Mouse (Mus musculus) hindbrain, embryonic 15.5 days (tissue): Measurements from ENCODE around the gene Alg14. TPM values are rescaled to one million over a fixed set of nuclear protein-coding genes. Genes with fewer than 3 reads are reported as not detected.

Experiments
- ATAC-seq: fragments of 200-750 bp; cut with Nextera tagmentation; 2 replicates; pipeline ENCODE4 v1.8.0; 2017; ENCODE audit warnings: low read depth, moderate number of reproducible peaks, moderate TSS enrichment; ENCODE audit not compliant: low FRiP score
- H3K27ac ChIP-seq: fragments of 300-500 bp; sonication (generic); replicated peaks from 2 replicates; pipeline ENCODE4 v1.5.1; 2015; ENCODE audit warnings: mild to moderate bottlenecking, inconsistent platforms
- H3K27me3 ChIP-seq: fragments of 300-500 bp; sonication (generic); 2 replicates; pipeline ENCODE4 v1.6.1; 2015; ENCODE audit warnings: control low read depth, inconsistent platforms
- H3K36me3 ChIP-seq: fragments of 300-500 bp; sonication (generic); 2 replicates; pipeline ENCODE4 v1.6.1; 2015; ENCODE audit warnings: control low read depth, inconsistent platforms
- H3K4me1 ChIP-seq: fragments of 300-500 bp; sonication (generic); replicated peaks from 2 replicates; pipeline ENCODE4 v1.6.1; 2015; ENCODE audit warnings: control low read depth, inconsistent platforms
- H3K4me2 ChIP-seq: fragments of 300-500 bp; sonication (generic); 2 replicates; pipeline ENCODE4 v1.6.1; 2015; ENCODE audit warnings: moderate library complexity, mild to moderate bottlenecking, inconsistent platforms
- H3K4me3 ChIP-seq: fragments of 300-500 bp; sonication (generic); 2 replicates; pipeline ENCODE4 v1.5.1; 2015; ENCODE audit warnings: mild to moderate bottlenecking, inconsistent platforms
- H3K9ac ChIP-seq: fragments of 300-500 bp; sonication (generic); 2 replicates; pipeline ENCODE4 v1.6.1; 2015; ENCODE audit warnings: inconsistent platforms
- H3K9me3 ChIP-seq: fragments of 300-500 bp; sonication (generic); 2 replicates; pipeline ENCODE4 v1.6.1; 2016; ENCODE audit warnings: control low read depth, inconsistent platforms
- WGBS: fragments of 180-500 bp; shearing (Covaris S2); methylation state at CpG from one replicate; pipeline ENCODE4 v1.1.7; 2015; 5-methylcytosine and 5-hydroxymethylcytosine counted together
- polyA plus RNA-seq: library from polyadenylated mRNA; unstranded; fragments of >200 nt; fragmentation: Nextera tagmentation; extraction: Ambion mirVana; gene quantifications from 2 replicates; pipeline ENCODE4 v1.2.1, GENCODE M21; 2015

The Alg14 gene
- polyA plus RNA-seq, 1 experiment from 2014 or later, result 34.6 TPM

GRCm38 (mm10) chr3:121401384-121401783 is 109.8 kb downstream of the Alg14 start:
- ATAC-seq, result no peak
- 88% methylated on average over 4 of the region's 4 CpGs for WGBS
- Histone ChIP-seq H3K27me3 (no peaks in the 10 kb centered on the region), H3K4me2 (no peak overlapping the region), H3K4me3 (no peak overlapping the region), H3K9ac (no peak overlapping the region), H3K36me3 (no peaks in the 10 kb centered on the region), H3K9me3 (no peaks in the 10 kb centered on the region), H3K4me1 (no peaks in the 10 kb centered on the region), H3K27ac (no peak overlapping the region)

- ATAC-seq, result no peak
- Histone ChIP-seq H3K36me3 (no peaks in the 10 kb centered on the region), H3K4me1 (no peaks in the 10 kb centered on the region), H3K9me3 (no peaks in the 10 kb centered on the region), H3K9ac (no peak overlapping the region), H3K4me2 (no peak overlapping the region), H3K27ac (no peak overlapping the region), H3K4me3 (no peak overlapping the region), H3K27me3 (no peaks in the 10 kb centered on the region)
- 92% methylated on average over 6 of the region's 6 CpGs for WGBS
Measured at GRCm38 (mm10) chr3:121402096-121402495, 110.5 kb downstream of the Alg14 start.

GRCm38 (mm10) chr3:121403449-121403848 is 111.9 kb downstream of the Alg14 start:
- Histone ChIP-seq H3K36me3 (no peaks in the 10 kb centered on the region), H3K27ac (no peak overlapping the region), H3K4me2 (no peak overlapping the region), H3K4me3 (no peak overlapping the region), H3K9me3 (no peaks in the 10 kb centered on the region), H3K27me3 (no peaks in the 10 kb centered on the region), H3K9ac (no peak overlapping the region), H3K4me1 (no peaks in the 10 kb centered on the region)
- WGBS, result 14% methylated on average over 5 of the region's 5 CpGs
- no peak for ATAC-seq

- WGBS, result 88% methylated on average over 5 of the region's 5 CpGs
- Histone ChIP-seq H3K9ac (no peak overlapping the region), H3K36me3 (no peaks in the 10 kb centered on the region)
Measured at GRCm38 (mm10) chr3:121405101-121405500, 113.5 kb downstream of the Alg14 start.

GRCm38 (mm10) chr3:121407417-121407816 is 115.8 kb downstream of the Alg14 start:
- Histone ChIP-seq H3K4me3 (no peak overlapping the region), H3K27me3 (no peaks in the 10 kb centered on the region), H3K9me3 (no peaks in the 10 kb centered on the region), H3K4me2 (no peak overlapping the region), H3K36me3 (no peaks in the 10 kb centered on the region), H3K27ac (no peak overlapping the region), H3K4me1 (no peaks in the 10 kb centered on the region), H3K9ac (no peak overlapping the region)
- WGBS, result 85% methylated on average over 9 of the region's 9 CpGs
- ATAC-seq, result no peak

More at GRCm38 (mm10) chr3:121405101-121405500, 113.5 kb downstream of the Alg14 start:
- no peak for ATAC-seq
- H3K27me3 ChIP-seq, result no peaks in the 10 kb centered on the region
- H3K4me3 ChIP-seq, result no peak overlapping the region
- no peak overlapping the region for H3K4me2 ChIP-seq
- H3K4me1 ChIP-seq, result no peaks in the 10 kb centered on the region
- H3K9me3 ChIP-seq, result no peaks in the 10 kb centered on the region
- no peak overlapping the region for H3K27ac ChIP-seq

- H3K4me3 ChIP-seq, result no peak overlapping the region
- H3K27ac ChIP-seq, result no peak overlapping the region
- no peaks in the 10 kb centered on the region for H3K9me3 ChIP-seq
- H3K9ac ChIP-seq, result no peak overlapping the region
- H3K27me3 ChIP-seq, result no peaks in the 10 kb centered on the region
- 94% methylated on average over 3 of the region's 3 CpGs for WGBS
- no peaks in the 10 kb centered on the region for H3K36me3 ChIP-seq
- H3K4me2 ChIP-seq, result no peak overlapping the region
- no peak for ATAC-seq
- no peaks in the 10 kb centered on the region for H3K4me1 ChIP-seq
Measured at GRCm38 (mm10) chr3:121408386-121408785, 116.8 kb downstream of the Alg14 start.

GRCm38 (mm10) chr3:121411450-121411849 is 119.9 kb downstream of the Alg14 start:
- no peaks in the 10 kb centered on the region for H3K27me3 ChIP-seq
- no peak for ATAC-seq
- H3K4me3 ChIP-seq, result no peak overlapping the region
- no peak overlapping the region for H3K4me2 ChIP-seq
- no peaks in the 10 kb centered on the region for H3K4me1 ChIP-seq
- H3K9me3 ChIP-seq, result no peaks in the 10 kb centered on the region
- H3K9ac ChIP-seq, result no peak overlapping the region
- H3K27ac ChIP-seq, result no peak overlapping the region
- 83% methylated on average over 6 of the region's 6 CpGs for WGBS
- no peaks in the 10 kb centered on the region for H3K36me3 ChIP-seq

Other genes starting within 250 kb of the Alg14 start
- 6.6 and 7.4 TPM in 2 replicates for gene Rwdd3, start 120.1 kb upstream of the Alg14 start, polyA plus RNA-seq
- 2.5 and 2.6 TPM in 2 replicates for gene Tmem56, start 8.7 kb upstream of the Alg14 start, polyA plus RNA-seq
- gene Cnn3, start 134.7 kb downstream of the Alg14 start, polyA plus RNA-seq, result 423 and 447 TPM in 2 replicates
- 1.0 and 1.2 TPM in 2 replicates for gene Slc44a3, start 240.6 kb downstream of the Alg14 start, polyA plus RNA-seq